Mouse (Mus musculus): ENCODE results near the gene Smco4. TPM values are rescaled to one million over a fixed set of nuclear protein-coding genes. Genes with fewer than 3 reads are reported as not detected.

The Smco4 gene
- total and polyA plus RNA-seq, 3 experiments, result 26.9 to 65.6 (median 49.6) TPM

DNA sequence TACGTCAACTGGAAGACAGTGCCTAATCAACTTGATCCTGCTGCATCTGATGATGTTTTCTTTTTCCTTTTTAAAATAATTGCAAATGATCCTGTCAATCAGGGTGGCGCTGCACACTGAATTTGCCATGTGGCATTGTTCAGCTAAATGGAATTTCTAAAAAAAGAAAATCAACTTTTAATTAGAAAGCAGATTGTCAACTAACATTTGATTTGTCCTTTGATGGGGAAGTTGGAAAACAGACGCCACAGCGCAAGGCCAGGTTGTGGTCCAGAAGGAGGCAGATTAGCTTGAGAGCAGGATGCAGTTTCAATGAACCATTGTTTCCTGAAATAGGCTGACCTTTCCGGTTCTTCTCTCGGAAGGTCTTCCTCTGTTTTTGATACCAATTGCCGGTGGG, 33.3 kb downstream of the Smco4 start:
- H3K4me2 ChIP-seq (ENCODE audit: insufficient read depth, low read depth, poor library complexity, severe bottlenecking), result no peak overlapping the region
- H3K36me3 ChIP-seq (replicated peaks in 1 of 2; ENCODE audit: control insufficient read depth in 1 of 2, insufficient read depth in 1 of 2, low read length in 1 of 2), result peaks cover 23 to 71% of the 10 kb centered on the region in 2 experiments
- peaks cover 4% of the 10 kb centered on the region for H3K79me2 ChIP-seq (replicated peaks; ENCODE audit: control insufficient read depth, extremely low read depth, insufficient read depth, poor library complexity, severe bottlenecking)
- H3K4me1 ChIP-seq (ENCODE audit: control insufficient read depth in 1 of 2, insufficient read depth in 2 of 2), result peaks cover 22 to 83% of the 10 kb centered on the region in 2 experiments
- H3K9ac ChIP-seq (ENCODE audit: insufficient read depth, low read depth), result no peak overlapping the region
- TF ChIP-seq USF2 (conservative IDR thresholded peaks at IDR 0.05; ENCODE audit: low read depth, low read length) (no peak), ELF1 (IDR thresholded peaks at IDR 0.05; ENCODE audit: low read depth, low read length) (no peak), MAX (IDR thresholded peaks at IDR 0.05; ENCODE audit: low read length) (no peak), CHD1 (IDR thresholded peaks at IDR 0.05; ENCODE audit: low read depth, low read length) (no peak), IRF4 (IDR thresholded peaks at IDR 0.05; ENCODE audit: low read depth, low read length) (no peak), ZNF384 (IDR thresholded peaks at IDR 0.05; ENCODE audit: low read depth, low read length) (no peak), MEF2A (IDR thresholded peaks at IDR 0.05; ENCODE audit: borderline replicate concordance, low read depth, low read length) (no peak), RAD21 (IDR thresholded peaks at IDR 0.05; ENCODE audit: low read depth, low read length) (no peak), GABPA (IDR thresholded peaks at IDR 0.05; ENCODE audit: insufficient replicate concordance, low read depth, low read length) (no peak), CTCF (conservative IDR thresholded peaks at IDR 0.05 in 1 of 2, IDR thresholded peaks at IDR 0.05 in 1 of 2; ENCODE audit: low read depth in 2 of 2, low read length in 2 of 2) (no peak), UBTF (IDR thresholded peaks at IDR 0.05; ENCODE audit: low read depth, low read length) (no peak), RCOR1 (conservative IDR thresholded peaks at IDR 0.05; ENCODE audit: low read depth, low read length) (no peak), POLR2AphosphoS2 (IDR thresholded peaks at IDR 0.05; ENCODE audit: low read depth, low read length) (no peak)
- DNase-seq (ENCODE audit: extremely low read depth), result no peak
- H3K27ac ChIP-seq (ENCODE audit: insufficient read depth, low read depth), result no peak overlapping the region
- no peaks in the 10 kb centered on the region for H3K27me3 ChIP-seq (replicated peaks)
- H3K9me3 ChIP-seq (replicated peaks; ENCODE audit: low read length), result no peaks in the 10 kb centered on the region
- in situ Hi-C loops (cut with MboI; ENCODE audit: low pct_ligation_motif_present, low pct_unique_long_range_greater_than_20kb, low sequenced_read_pairs), result no loop called here
- dilution Hi-C loops (cut with MboI; ENCODE audit: extremely low pct_ligation_motif_present, extremely low pct_unique_long_range_greater_than_20kb, low sequenced_read_pairs), result no loop called here
- no peak overlapping the region for H3K4me3 ChIP-seq (replicated peaks in 1 of 3; ENCODE audit: low read depth in 2 of 3, low read length in 2 of 3, poor library complexity in 1 of 3)

DNA sequence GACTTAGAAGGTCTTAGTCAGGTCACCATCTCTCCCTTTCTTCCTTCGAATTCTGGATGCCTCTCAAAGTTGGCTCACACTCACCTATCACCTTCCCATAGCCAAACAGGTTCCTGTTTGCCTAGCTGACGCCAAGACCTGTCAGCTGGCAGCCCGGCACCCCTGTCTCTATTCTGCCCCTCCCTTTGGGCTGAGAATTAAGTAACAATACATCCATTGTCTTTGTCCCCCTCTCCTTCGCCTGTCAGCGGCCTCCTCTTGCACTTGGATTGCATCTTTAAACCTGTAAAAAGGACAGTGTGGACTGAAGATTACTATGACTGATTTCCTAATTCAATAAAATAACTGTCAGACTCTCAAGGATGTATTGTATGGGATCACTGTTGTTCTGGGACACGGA, 34.6 kb downstream of the Smco4 start:
- no peak overlapping the region for H3K4me3 ChIP-seq (replicated peaks in 1 of 3; ENCODE audit: low read depth in 2 of 3, low read length in 2 of 3, poor library complexity in 1 of 3)
- H3K4me1 ChIP-seq (ENCODE audit: control insufficient read depth in 1 of 2, insufficient read depth in 2 of 2), result peaks cover 27 to 83% of the 10 kb centered on the region in 2 experiments
- H3K9me3 ChIP-seq (replicated peaks; ENCODE audit: low read length), result no peaks in the 10 kb centered on the region
- dilution Hi-C loops (cut with MboI; ENCODE audit: extremely low pct_ligation_motif_present, extremely low pct_unique_long_range_greater_than_20kb, low sequenced_read_pairs) (no loop called here), in situ Hi-C loops (cut with MboI; ENCODE audit: low pct_ligation_motif_present, low pct_unique_long_range_greater_than_20kb, low sequenced_read_pairs) (no loop called here)
- H3K36me3 ChIP-seq (replicated peaks in 1 of 2; ENCODE audit: control insufficient read depth in 1 of 2, insufficient read depth in 1 of 2, low read length in 1 of 2), result peaks cover 23 to 77% of the 10 kb centered on the region in 2 experiments
- H3K79me2 ChIP-seq (replicated peaks; ENCODE audit: control insufficient read depth, extremely low read depth, insufficient read depth, poor library complexity, severe bottlenecking), result no peaks in the 10 kb centered on the region
- H3K27ac ChIP-seq (ENCODE audit: insufficient read depth, low read depth), result no peak overlapping the region
- DNase-seq (ENCODE audit: extremely low read depth), result no peak
- no peak overlapping the region for H3K4me2 ChIP-seq (ENCODE audit: insufficient read depth, low read depth, poor library complexity, severe bottlenecking)
- no peaks in the 10 kb centered on the region for H3K27me3 ChIP-seq (replicated peaks)
- no peak overlapping the region for H3K9ac ChIP-seq (ENCODE audit: insufficient read depth, low read depth)
- TF ChIP-seq IRF4 (IDR thresholded peaks at IDR 0.05; ENCODE audit: low read depth, low read length) (no peak), CHD2 (IDR thresholded peaks at IDR 0.05; ENCODE audit: low read length) (no peak), RCOR1 (conservative IDR thresholded peaks at IDR 0.05; ENCODE audit: low read depth, low read length) (no peak), BHLHE40 (IDR thresholded peaks at IDR 0.05; ENCODE audit: low read depth, low read length) (no peak), EP300 (IDR thresholded peaks at IDR 0.05; ENCODE audit: low read length) (no peak), TCF12 (IDR thresholded peaks at IDR 0.05; ENCODE audit: low read depth, low read length) (no peak)
